Mouse (Mus musculus) limb, embryonic 13.5 days (tissue): ENCODE data around the gene Nup37. TPM values are rescaled to one million over a fixed set of nuclear protein-coding genes. Genes with fewer than 3 reads are reported as not detected.

ENCODE experiments used
- ATAC-seq: fragments of 200-750 bp; cut with Nextera tagmentation; 2 replicates; pipeline ENCODE4 v1.8.0; 2017; ENCODE audit warnings: low read depth, moderate number of reproducible peaks, moderate TSS enrichment; ENCODE audit not compliant: low FRiP score
- H3K27ac ChIP-seq: fragments of 300-500 bp; sonication (generic); 2 replicates; pipeline ENCODE4 v1.5.1; 2015; ENCODE audit warnings: inconsistent platforms, mild to moderate bottlenecking, moderate library complexity
- H3K27me3 ChIP-seq: fragments of 300-500 bp; sonication (generic); 2 replicates; pipeline ENCODE4 v1.6.1; 2015; ENCODE audit warnings: mild to moderate bottlenecking, inconsistent platforms
- H3K36me3 ChIP-seq: fragments of 300-500 bp; sonication (generic); 2 replicates; pipeline ENCODE4 v1.6.1; 2015; ENCODE audit warnings: inconsistent platforms, mild to moderate bottlenecking, moderate library complexity
- H3K4me1 ChIP-seq: fragments of 300-500 bp; sonication (generic); 2 replicates; pipeline ENCODE4 v1.6.1; 2015; ENCODE audit warnings: inconsistent platforms
- H3K4me2 ChIP-seq: fragments of 300-500 bp; sonication (generic); replicated peaks from 2 replicates; pipeline ENCODE4 v1.6.1; 2015; ENCODE audit warnings: inconsistent platforms, mild to moderate bottlenecking, moderate library complexity
- H3K4me3 ChIP-seq: fragments of 300-500 bp; sonication (generic); 2 replicates; pipeline ENCODE4 v1.5.1; 2015; ENCODE audit warnings: moderate library complexity, mild to moderate bottlenecking, inconsistent platforms
- H3K9ac ChIP-seq: fragments of 300-500 bp; sonication (generic); 2 replicates; pipeline ENCODE4 v1.6.1; 2015; ENCODE audit warnings: mild to moderate bottlenecking, inconsistent platforms
- H3K9me3 ChIP-seq: fragments of 300-500 bp; sonication (generic); 2 replicates; pipeline ENCODE4 v1.6.1; 2016; ENCODE audit warnings: inconsistent platforms
- WGBS: fragments of 180-500 bp; shearing (Covaris S2); methylation state at CpG from one replicate; pipeline ENCODE4 v1.1.7; 2015; 5-methylcytosine and 5-hydroxymethylcytosine counted together
- polyA plus RNA-seq: library from polyadenylated mRNA; unstranded; fragments of >200 nt; fragmentation: Nextera tagmentation; extraction: Ambion mirVana; gene quantifications from 2 replicates; pipeline ENCODE4 v1.2.1, GENCODE M21; 2015

The Nup37 gene
- polyA plus RNA-seq, 1 experiment from 2014 or later, result 77.3 TPM

GRCm38 (mm10) chr10:88200541-88200940 is 53.7 kb downstream of the Nup37 start:
- Histone ChIP-seq H3K4me1 (peaks cover 4% of the 10 kb centered on the region), H3K9me3 (no peaks in the 10 kb centered on the region), H3K27me3 (no peaks in the 10 kb centered on the region), H3K4me2 (peak overlapping the region; percentile 69), H3K4me3 (peak overlapping the region; percentile 67), H3K27ac (no peak overlapping the region), H3K36me3 (peaks cover 8% of the 10 kb centered on the region), H3K9ac (0 out of 2 replicates have a peak overlapping the region, but pooled peaks have one; percentile 4)
- peak; percentile 69 for ATAC-seq
- WGBS, result 19% methylated on average over 4 of the region's 4 CpGs

- H3K27me3 ChIP-seq, result no peaks in the 10 kb centered on the region
- H3K4me2 ChIP-seq, result peak within 1 kb of the TSS; percentile 69
- no peaks in the 10 kb centered on the region for H3K9me3 ChIP-seq
- 1% methylated on average over 23 of the region's 23 CpGs for WGBS
- peaks cover 4% of the 10 kb centered on the region for H3K4me1 ChIP-seq
- H3K4me3 ChIP-seq, result peak within 1 kb of the TSS; percentile 67
- H3K27ac ChIP-seq, result peak within 1 kb of the TSS; percentile 73; the same call in 1 of the 2 replicates
- H3K36me3 ChIP-seq, result peaks cover 8% of the 10 kb centered on the region
- H3K9ac ChIP-seq, result peak within 1 kb of the TSS; percentile 84
- ATAC-seq, result peak; percentile 99
These were observed 54.3 kb downstream of the Nup37 start, which contains the start of gene Washc3 for GRCm38 (mm10) chr10:88200951-88201638. Washc3 (plus strand) TSS chr10:88201093.

DNA sequence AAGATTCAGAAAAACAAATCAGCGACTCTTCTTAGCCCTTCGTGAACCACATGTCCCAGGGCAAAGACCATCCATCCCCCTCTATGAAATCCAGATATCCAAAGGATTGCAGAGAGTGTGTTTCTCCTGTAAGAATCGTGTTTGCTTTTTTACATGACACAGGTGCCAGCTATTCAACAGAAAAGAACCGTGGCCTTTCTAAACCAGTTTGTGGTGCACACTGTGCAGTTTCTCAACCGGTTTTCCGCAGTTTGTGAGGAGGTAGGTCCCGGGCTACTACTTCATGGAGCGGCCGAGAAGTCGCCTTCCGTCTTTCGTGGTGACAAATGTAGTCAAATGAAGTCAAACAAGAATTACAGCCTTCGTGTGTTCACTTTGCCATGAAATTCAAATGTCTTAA is 54.9 kb downstream of the Nup37 start:
- no peaks in the 10 kb centered on the region for H3K27me3 ChIP-seq
- H3K4me3 ChIP-seq, result peak overlapping the region; percentile 67
- H3K36me3 ChIP-seq, result peaks cover 8% of the 10 kb centered on the region
- no peak for ATAC-seq
- WGBS, result 75% methylated on average over 13 of the region's 13 CpGs
- peaks cover 4% of the 10 kb centered on the region for H3K4me1 ChIP-seq
- H3K9ac ChIP-seq, result peak overlapping the region; percentile 84
- no peak overlapping the region for H3K27ac ChIP-seq
- peak overlapping the region; percentile 69 for H3K4me2 ChIP-seq
- no peaks in the 10 kb centered on the region for H3K9me3 ChIP-seq

DNA sequence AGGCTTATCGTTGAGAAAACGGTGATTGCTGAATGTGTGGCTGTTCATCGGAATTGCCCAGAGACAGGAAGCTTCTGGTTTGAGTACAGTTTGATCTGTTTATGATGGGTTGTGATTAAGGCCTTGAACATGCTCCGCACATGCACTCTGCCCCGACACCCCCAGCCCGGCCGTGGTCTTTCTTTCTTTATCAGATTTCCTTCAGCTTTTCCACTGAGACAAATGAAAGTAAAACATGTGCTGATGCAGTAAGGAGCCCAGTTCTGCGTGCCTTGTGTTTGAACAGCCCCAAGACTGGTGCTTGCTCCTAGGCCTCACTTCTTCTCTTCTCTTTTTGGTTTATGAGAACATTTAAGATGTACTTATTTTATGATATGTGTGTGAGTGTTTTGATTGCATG is 55.8 kb downstream of the Nup37 start:
- ATAC-seq, result no peak
- Histone ChIP-seq H3K4me1 (peaks cover 4% of the 10 kb centered on the region), H3K9me3 (no peaks in the 10 kb centered on the region), H3K27ac (no peak overlapping the region), H3K4me3 (no peak overlapping the region), H3K36me3 (peaks cover 8% of the 10 kb centered on the region), H3K27me3 (no peaks in the 10 kb centered on the region), H3K9ac (no peak overlapping the region), H3K4me2 (no peak overlapping the region)
- WGBS, result 87% methylated on average over 8 of the region's 8 CpGs

GRCm38 (mm10) chr10:88203236-88203635 is 56.4 kb downstream of the Nup37 start:
- H3K27ac ChIP-seq, result no peak overlapping the region
- no peak overlapping the region for H3K9ac ChIP-seq
- H3K4me2 ChIP-seq, result no peak overlapping the region
- no peaks in the 10 kb centered on the region for H3K27me3 ChIP-seq
- WGBS, result 84% methylated on average over 6 of the region's 6 CpGs
- peaks cover 4% of the 10 kb centered on the region for H3K4me1 ChIP-seq
- H3K9me3 ChIP-seq, result no peaks in the 10 kb centered on the region
- no peak for ATAC-seq
- no peak overlapping the region for H3K4me3 ChIP-seq
- H3K36me3 ChIP-seq, result peaks cover 8% of the 10 kb centered on the region

DNA sequence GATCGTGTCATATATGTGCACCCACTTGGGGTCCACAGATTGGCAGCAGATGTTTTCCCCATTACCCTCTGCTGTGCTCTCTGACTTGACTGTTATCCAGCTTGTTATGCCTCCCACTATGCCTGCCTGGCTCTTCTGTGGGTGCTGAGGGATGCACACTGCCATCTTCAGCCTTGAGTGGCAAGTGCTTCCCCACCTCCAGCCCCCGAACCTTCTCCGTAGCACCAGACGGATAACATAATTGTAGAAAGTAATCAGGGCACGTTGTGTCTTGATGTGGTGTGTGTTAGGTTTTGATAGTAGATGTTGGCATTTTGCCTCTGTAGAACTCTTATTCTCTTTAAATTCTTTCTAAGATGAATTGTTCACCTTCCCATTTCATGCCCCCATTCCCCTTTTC is 65.9 kb downstream of the Nup37 start:
- no peak for ATAC-seq
- H3K27ac ChIP-seq, result no peak overlapping the region
- no peaks in the 10 kb centered on the region for H3K9me3 ChIP-seq
- no peaks in the 10 kb centered on the region for H3K27me3 ChIP-seq
- H3K4me2 ChIP-seq, result no peak overlapping the region
- no peaks in the 10 kb centered on the region for H3K4me1 ChIP-seq
- H3K36me3 ChIP-seq, result peaks cover 12% of the 10 kb centered on the region
- H3K9ac ChIP-seq, result no peak overlapping the region
- 87% methylated on average over 5 of the region's 5 CpGs for WGBS
- H3K4me3 ChIP-seq, result no peak overlapping the region

DNA sequence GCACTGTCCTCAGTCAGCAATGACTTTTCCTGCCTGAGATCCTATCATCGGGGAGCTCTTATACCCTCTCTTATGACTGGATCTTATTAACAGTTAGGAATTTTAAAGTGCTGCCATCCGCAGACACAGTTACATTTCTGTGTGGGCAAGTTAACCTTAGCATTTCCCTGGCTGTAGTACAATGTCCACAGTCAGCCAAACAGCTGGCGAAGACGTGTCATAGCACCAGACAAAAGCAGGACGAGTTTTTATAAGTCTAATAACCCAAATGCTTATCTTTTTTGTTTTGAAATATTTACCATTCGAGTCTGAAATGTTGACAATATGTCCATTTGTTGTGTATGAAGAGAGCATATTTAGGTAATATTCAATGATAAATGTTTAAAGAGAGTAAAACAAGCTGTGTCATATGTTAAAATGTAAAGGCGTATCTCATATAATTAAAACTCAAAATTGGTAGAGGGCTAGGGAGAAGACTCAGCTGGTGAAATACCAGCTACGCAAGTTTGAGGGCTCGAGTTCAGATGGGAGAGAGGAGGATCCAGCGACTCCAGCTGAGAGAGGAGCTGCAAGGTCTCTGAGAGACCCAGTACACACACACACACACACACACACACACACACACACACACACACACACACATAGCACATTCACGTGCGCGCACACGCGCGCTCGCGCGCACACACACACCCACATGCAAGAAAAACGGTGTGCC is 68.2 kb downstream of the Nup37 start:
- no peak overlapping the region for H3K9ac ChIP-seq
- no peak overlapping the region for H3K27ac ChIP-seq
- ATAC-seq, result no peak
- H3K9me3 ChIP-seq, result no peaks in the 10 kb centered on the region
- H3K4me2 ChIP-seq, result no peak overlapping the region
- no peaks in the 10 kb centered on the region for H3K27me3 ChIP-seq
- WGBS, result 94% methylated on average over 20 of the region's 20 CpGs
- peaks cover 8% of the 10 kb centered on the region for H3K36me3 ChIP-seq
- H3K4me1 ChIP-seq, result no peaks in the 10 kb centered on the region
- no peak overlapping the region for H3K4me3 ChIP-seq

DNA sequence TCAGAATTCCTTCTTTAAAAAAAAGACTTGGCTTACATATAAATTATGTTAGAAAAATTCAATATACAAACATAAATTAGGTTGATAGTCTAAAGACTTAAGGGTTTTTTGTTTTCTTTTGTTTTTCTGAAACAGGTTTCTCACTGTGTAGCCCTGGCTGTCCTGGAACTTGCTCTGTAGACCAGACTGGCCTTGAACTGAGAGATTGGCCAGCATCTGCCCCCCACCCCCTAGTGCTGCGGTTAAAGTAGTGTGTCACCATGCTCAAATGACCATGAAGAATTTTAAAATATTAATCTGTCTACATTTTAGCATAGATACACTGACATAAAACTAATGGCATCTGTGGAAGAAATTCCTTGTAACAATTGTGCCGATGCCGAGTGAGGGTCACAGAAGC is 71.4 kb downstream of the Nup37 start:
- no peak for ATAC-seq
- Histone ChIP-seq H3K4me1 (no peaks in the 10 kb centered on the region), H3K36me3 (peaks cover 11% of the 10 kb centered on the region), H3K27me3 (no peaks in the 10 kb centered on the region), H3K4me2 (no peak overlapping the region), H3K4me3 (no peak overlapping the region), H3K9ac (no peak overlapping the region), H3K27ac (no peak overlapping the region), H3K9me3 (no peaks in the 10 kb centered on the region)
- 91% methylated on average over 3 of the region's 3 CpGs for WGBS

GRCm38 (mm10) chr10:88221718-88222117 is 74.9 kb downstream of the Nup37 start:
- H3K9me3 ChIP-seq, result no peaks in the 10 kb centered on the region
- no peaks in the 10 kb centered on the region for H3K4me1 ChIP-seq
- H3K27me3 ChIP-seq, result no peaks in the 10 kb centered on the region
- H3K9ac ChIP-seq, result no peak overlapping the region
- no peak for ATAC-seq
- H3K4me3 ChIP-seq, result no peak overlapping the region
- peaks cover 10% of the 10 kb centered on the region; the same call in 1 of the 2 replicates for H3K36me3 ChIP-seq
- H3K27ac ChIP-seq, result no peak overlapping the region
- 75% methylated on average over 5 of the region's 5 CpGs for WGBS
- no peak overlapping the region for H3K4me2 ChIP-seq

GRCm38 (mm10) chr10:88225421-88225820 is 78.6 kb downstream of the Nup37 start:
- H3K9ac ChIP-seq, result no peak overlapping the region
- no peaks in the 10 kb centered on the region for H3K9me3 ChIP-seq
- H3K4me1 ChIP-seq, result no peaks in the 10 kb centered on the region
- no peak overlapping the region for H3K4me3 ChIP-seq
- no peak for ATAC-seq
- WGBS, result 73% methylated on average over 5 of the region's 5 CpGs
- peaks cover 13% of the 10 kb centered on the region for H3K36me3 ChIP-seq
- no peak overlapping the region for H3K27ac ChIP-seq
- no peak overlapping the region for H3K4me2 ChIP-seq
- no peaks in the 10 kb centered on the region for H3K27me3 ChIP-seq

DNA sequence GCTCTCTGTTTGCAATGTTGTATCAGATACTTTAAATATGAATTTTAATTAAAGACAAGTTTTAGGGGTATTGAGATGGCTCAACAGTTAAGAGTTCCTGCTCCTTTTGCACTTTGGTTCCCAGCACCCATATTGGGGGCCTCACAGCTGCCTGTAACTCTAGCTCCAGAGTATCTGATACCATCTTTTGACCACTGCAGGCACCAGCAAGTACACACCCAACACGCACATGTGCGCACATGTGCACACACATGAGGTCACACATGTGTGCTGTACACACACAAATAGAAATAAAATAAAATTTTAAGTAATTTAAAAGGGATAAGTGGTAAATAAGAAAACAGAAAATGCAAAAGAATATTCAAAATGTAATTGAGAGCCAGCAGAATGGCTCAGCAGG is 81.2 kb downstream of the Nup37 start:
- Histone ChIP-seq H3K4me1 (peaks cover 11% of the 10 kb centered on the region), H3K36me3 (peaks cover 11% of the 10 kb centered on the region), H3K4me3 (no peak overlapping the region), H3K27ac (no peak overlapping the region), H3K9ac (no peak overlapping the region), H3K27me3 (no peaks in the 10 kb centered on the region), H3K9me3 (no peaks in the 10 kb centered on the region), H3K4me2 (no peak overlapping the region)
- no peak for ATAC-seq
- WGBS, result 95% methylated on average over 2 of the region's 2 CpGs
